Mouse (Mus musculus) gastrocnemius, postnatal 4 days (tissue): Measurements from ENCODE around the gene Cyp4b1. TPM values are rescaled to one million over a fixed set of nuclear protein-coding genes. Genes with fewer than 3 reads are reported as not detected.
"Not testable (repeated sequence)": the region's sequence is repeated elsewhere in the genome, so short reads cannot be mapped to it uniquely, and the experiment has no call there.

Source experiments
- DNase-seq, 2 experiments: peaks; one replicate each; pipeline ENCODE4 v3.0.0; 2021 to 2022; ENCODE audit warnings: low spot score in 2 of 2, mixed read lengths in 2 of 2
- long read RNA-seq, 2 experiments: library from polyadenylated mRNA; stranded (forward); transcript quantifications; one replicate each; pipeline ENCODE4 v2.0.0; 2021
- total RNA-seq, 2 experiments: library from RNA; stranded (reverse); gene quantifications; 2 replicates each; pipeline ENCODE4 v1.2.3; 2021

The Cyp4b1 gene
- 1 to 10 TPM; 1.9 to 3.0 TPM for total RNA-seq
- long read RNA-seq, experiment 1, partial matches to known transcripts, result 0 of 4 reads
- long read RNA-seq, experiment 1, other reads (novel, unspliced or antisense), result 2 of 4 reads
- long read RNA-seq, experiment 2, transcript Cyp4b1-201 (12 exons, 1,892 nt), result major isoform, 5 of 5 reads
- long read RNA-seq, experiment 2, partial matches to known transcripts, result 0 of 5 reads
- long read RNA-seq, experiment 2, other reads (novel, unspliced or antisense), result 0 of 5 reads

- peak in 1 of 2 experiments; percentile 47 for DNase-seq
These were observed at the start of gene Cyp4b1 for GRCm38 (mm10) chr4:115647580-115647979. Gene Cyp4b1, minus strand, starts transcription at chr4:115647723.

DNA sequence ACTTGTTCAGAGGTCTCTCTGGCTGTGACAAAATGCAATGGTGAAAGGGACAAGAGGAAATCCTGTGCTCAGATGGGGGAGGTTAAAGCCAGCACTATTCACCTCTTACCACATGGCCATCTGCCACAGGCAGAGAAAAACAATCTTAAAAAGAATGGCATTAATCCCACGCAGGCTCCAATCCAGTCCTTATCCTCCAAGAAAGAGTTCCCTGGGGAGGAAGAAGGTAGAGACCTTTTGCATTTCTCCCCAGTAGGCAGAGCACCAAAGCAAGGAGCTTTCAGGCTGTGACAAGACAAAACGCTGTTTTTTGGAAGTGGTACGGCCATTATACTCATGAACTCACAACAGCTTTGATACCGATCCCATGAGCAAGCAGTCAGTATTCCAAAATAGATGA lies 38.8 kb upstream of the Cyp4b1 start:
- no peak for DNase-seq

DNA sequence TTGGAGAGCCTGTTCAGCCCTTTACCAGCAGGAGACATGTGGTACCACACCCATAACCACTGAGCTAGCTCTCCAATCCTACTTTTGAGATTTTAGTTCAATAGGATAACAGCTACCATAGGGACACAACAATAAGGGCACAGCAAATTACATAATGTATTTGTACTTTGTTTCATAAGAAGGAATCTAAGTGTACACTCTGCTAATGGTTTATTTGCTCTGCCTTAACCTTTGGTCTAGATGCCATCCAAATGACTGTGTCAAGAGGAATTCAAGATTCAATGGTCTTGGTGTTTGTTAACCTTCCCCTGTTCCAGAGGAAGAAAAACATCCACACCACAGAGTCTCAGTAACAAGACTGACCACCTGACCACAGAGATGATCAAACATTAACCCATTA lies 11.7 kb upstream of the Cyp4b1 start:
- no peak for DNase-seq

GRCm38 (mm10) chr4:115657867-115658249 lies 10.3 kb upstream of the Cyp4b1 start:
- no peak for DNase-seq

GRCm38 (mm10) chr4:115657104-115657866 lies 9.8 kb upstream of the Cyp4b1 start:
- DNase-seq, result no peak

GRCm38 (mm10) chr4:115656535-115656922 lies 9.0 kb upstream of the Cyp4b1 start:
- not testable (repeated sequence) for DNase-seq

- not testable (repeated sequence) for DNase-seq
These were observed 8.5 kb upstream of the Cyp4b1 start for GRCm38 (mm10) chr4:115655841-115656534.

DNA sequence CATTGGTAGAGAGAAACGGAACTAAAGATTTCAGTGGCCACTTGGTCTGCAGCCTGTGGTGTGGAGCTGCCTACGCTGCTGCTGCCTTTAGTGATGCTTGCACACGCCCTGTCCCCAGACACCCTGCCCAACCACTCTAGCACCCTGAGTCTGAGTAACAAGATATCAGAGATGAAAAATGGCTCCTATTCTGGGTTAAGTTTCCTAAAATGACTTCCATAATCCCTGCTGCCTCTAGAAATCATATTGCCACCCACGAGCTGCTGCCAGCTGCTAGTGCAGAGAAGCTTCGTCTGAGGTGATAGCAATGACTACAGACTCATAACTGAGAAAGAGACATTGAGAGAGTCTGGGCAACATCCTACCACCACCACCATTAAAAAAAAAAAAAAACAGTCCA lies 3.3 kb upstream of the Cyp4b1 start:
- DNase-seq, result no peak

- no peak for DNase-seq
These were observed 1.8 kb upstream of the Cyp4b1 start for GRCm38 (mm10) chr4:115649344-115649743.

- no peak for DNase-seq
These were observed 1.2 kb upstream of the Cyp4b1 start for GRCm38 (mm10) chr4:115648752-115649151.

DNA sequence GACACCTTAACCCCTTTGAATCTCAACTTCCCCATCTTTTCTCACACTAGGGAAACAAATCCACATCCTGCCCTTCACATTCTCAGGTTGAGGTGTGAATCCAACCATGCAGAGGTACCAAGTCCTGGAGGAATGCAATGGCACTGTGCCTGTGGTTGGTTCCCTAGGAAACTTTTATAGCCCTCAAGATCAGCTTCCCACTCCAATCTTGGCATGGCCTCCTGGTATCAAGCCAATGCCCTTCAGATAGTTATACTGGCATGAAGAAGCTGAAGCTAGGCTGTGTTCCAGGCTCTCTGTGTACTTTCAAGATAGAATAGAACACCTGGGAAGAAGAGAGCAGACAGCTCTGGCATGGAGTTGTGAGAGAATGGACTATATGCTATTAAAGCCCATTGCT lies 2.2 kb downstream of the Cyp4b1 start:
- DNase-seq, result no peak

DNA sequence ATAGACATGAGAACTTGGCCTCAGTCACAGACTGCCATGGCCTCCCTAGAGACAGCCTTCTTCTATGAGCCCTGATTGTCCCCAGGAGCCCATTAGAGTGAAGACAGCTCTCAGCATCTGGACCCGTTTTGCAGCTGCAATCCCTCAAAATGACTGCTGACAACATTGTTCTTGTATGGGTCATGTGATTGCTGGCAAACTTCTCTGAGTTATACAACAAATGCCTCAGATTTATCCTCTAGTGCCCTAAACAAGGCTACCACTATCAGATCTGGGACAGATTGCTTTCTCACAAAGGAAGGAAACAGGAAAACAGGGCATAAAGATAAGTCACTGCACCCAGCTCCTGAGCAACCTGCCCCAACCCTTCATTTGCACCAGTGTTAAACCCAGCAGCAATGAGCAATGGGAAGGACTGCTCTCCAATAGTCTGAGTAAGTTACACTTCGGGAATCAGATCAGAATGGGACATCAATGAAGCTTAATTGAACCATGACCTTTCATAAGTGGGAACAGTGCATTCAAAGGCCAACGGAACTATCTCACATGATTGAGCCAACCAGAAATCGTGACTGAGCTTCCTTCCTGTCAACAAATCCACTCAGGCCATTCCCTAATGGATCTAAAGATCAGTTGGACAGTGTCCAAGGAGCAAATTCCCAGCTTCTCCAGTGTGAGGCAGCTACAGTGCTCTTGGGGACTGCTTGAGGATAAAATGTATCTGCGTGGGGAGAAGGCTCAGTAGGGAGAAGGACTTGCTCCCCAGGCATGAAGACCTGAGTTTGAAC lies 4.4 kb downstream of the Cyp4b1 start:
- no peak for DNase-seq

GRCm38 (mm10) chr4:115625560-115625959 lies 22.0 kb downstream of the Cyp4b1 start:
- not testable (repeated sequence) for DNase-seq

- no peak for DNase-seq
These were observed 33.5 kb downstream of the Cyp4b1 start for GRCm38 (mm10) chr4:115614005-115614404.

GRCm38 (mm10) chr4:115600611-115601010 lies 46.9 kb downstream of the Cyp4b1 start, which contains the start of gene Cyp4a32:
Gene Cyp4a32, plus strand, starts transcription at chr4:115600969.
- not testable (repeated sequence) for DNase-seq

DNA sequence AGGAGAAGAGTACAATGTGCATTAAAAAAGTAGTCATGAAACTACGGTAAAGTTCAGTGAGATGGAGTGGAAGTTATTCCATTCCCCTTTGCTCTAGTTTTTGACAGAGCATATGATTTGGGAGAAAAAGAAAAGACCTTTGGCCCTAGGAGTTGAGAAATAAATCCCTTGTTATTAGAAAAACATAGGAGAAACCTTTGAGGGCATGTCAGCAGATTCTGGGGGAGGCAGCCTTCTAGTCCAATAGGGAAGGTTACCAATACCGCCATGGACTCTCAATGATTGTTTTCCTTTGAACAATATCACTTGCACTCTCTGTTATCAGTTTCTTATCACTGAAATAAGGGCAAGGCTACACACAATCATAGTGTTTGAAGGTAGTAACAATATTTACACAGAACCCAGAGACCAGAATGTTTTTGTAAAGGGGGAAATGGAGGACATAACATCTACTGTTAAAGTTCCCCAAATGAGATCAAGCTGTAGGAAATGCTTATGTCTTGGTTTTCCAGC lies 50.6 kb downstream of the Cyp4b1 start:
- DNase-seq, result no peak

DNA sequence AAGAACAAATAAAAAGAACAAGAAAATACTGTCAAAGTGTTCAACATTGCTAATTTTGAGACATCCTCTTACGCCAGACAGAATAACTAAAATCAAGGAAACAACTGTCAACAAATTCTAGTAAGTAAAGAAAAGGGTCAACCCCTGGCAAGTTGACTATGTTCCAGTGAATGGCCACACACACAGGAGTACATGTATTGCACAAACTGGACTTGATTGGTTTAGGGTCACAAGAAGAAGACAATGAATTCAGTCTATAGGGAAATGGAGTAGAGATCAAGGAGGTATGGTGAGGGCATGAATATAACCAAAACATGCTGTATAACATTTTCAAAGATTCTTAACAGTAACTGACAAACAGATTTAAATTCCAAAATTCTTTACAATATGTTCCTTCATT lies 51.2 kb downstream of the Cyp4b1 start:
- no peak for DNase-seq

- no peak for DNase-seq
These were observed 64.5 kb downstream of the Cyp4b1 start for GRCm38 (mm10) chr4:115583036-115583435.

GRCm38 (mm10) chr4:115575776-115576175 lies 71.7 kb downstream of the Cyp4b1 start:
- no peak for DNase-seq

DNA sequence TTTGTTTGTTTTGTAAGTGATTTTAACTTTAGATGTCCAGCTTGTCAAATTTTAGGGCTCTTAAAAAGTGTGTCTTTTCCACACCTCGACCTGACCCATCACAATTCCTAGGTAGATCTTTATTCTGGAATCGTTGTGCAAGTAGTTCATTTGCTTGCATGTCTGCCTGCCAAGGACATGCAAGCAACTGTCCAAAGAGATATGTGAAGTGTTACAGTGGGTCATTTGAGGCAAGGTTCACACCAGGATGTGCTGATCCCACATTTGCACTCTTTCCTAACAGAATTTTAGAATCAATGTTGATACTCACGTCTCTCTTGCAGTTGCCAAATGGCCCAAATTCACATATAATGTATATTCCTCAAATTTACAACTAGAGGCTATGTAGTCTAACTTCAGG lies 72.3 kb downstream of the Cyp4b1 start:
- no peak for DNase-seq
